Mouse (Mus musculus) hindlimb bud, embryonic 11.5 days (tissue): ENCODE measurements around the gene Cdc42bpb.

Experiments used
- DNase-seq: peaks from one replicate; pipeline ENCODE4 v3.0.0-alpha.2; 2012; ENCODE audit warnings: low read depth, low spot score; ENCODE audit errors: extremely low spot score

Gene Cdc42bpb

GRCm38 (mm10) chr12:111343956-111344355 is 33.6 kb downstream of the Cdc42bpb start:
- no peak for DNase-seq

GRCm38 (mm10) chr12:111340692-111341091 is 36.8 kb downstream of the Cdc42bpb start:
- DNase-seq, result no peak

- no peak for DNase-seq
Observed at GRCm38 (mm10) chr12:111337864-111338354, 39.6 kb downstream of the Cdc42bpb start.

GRCm38 (mm10) chr12:111333020-111333605 is 44.4 kb downstream of the Cdc42bpb start:
- DNase-seq, result no peak

- no peak for DNase-seq
Observed at GRCm38 (mm10) chr12:111332443-111332842, 45.1 kb downstream of the Cdc42bpb start.

- no peak for DNase-seq
Observed at GRCm38 (mm10) chr12:111331573-111331972, 45.9 kb downstream of the Cdc42bpb start.

- DNase-seq, result no peak
Observed at GRCm38 (mm10) chr12:111329281-111329680, 48.2 kb downstream of the Cdc42bpb start.

GRCm38 (mm10) chr12:111328360-111328759 is 49.2 kb downstream of the Cdc42bpb start:
- no peak for DNase-seq

GRCm38 (mm10) chr12:111325744-111326424 is 51.6 kb downstream of the Cdc42bpb start:
- no peak for DNase-seq

GRCm38 (mm10) chr12:111324949-111325348 is 52.6 kb downstream of the Cdc42bpb start:
- no peak for DNase-seq

GRCm38 (mm10) chr12:111324536-111324935 is 53.0 kb downstream of the Cdc42bpb start:
- no peak for DNase-seq

- DNase-seq, result no peak
Observed at GRCm38 (mm10) chr12:111323423-111323822, 54.1 kb downstream of the Cdc42bpb start.

GRCm38 (mm10) chr12:111321832-111322231 is 55.7 kb downstream of the Cdc42bpb start:
- no peak for DNase-seq

GRCm38 (mm10) chr12:111320549-111320948 is 57.0 kb downstream of the Cdc42bpb start:
- no peak for DNase-seq

- DNase-seq, result no peak
Observed at GRCm38 (mm10) chr12:111317694-111318093, 59.8 kb downstream of the Cdc42bpb start.

GRCm38 (mm10) chr12:111314273-111314672 is 63.2 kb downstream of the Cdc42bpb start:
- no peak for DNase-seq

- DNase-seq, result no peak
Observed at GRCm38 (mm10) chr12:111311775-111312174, 65.7 kb downstream of the Cdc42bpb start.

GRCm38 (mm10) chr12:111309931-111310330 is 67.6 kb downstream of the Cdc42bpb start:
- DNase-seq, result no peak

GRCm38 (mm10) chr12:111309256-111309655 is 68.3 kb downstream of the Cdc42bpb start:
- no peak for DNase-seq

- no peak for DNase-seq
Observed at GRCm38 (mm10) chr12:111306821-111307220, 70.7 kb downstream of the Cdc42bpb start.

GRCm38 (mm10) chr12:111303702-111304337 is 73.7 kb downstream of the Cdc42bpb start:
- no peak for DNase-seq

- DNase-seq, result no peak
Observed at GRCm38 (mm10) chr12:111302018-111302345, 75.5 kb downstream of the Cdc42bpb start.
